Mouse (Mus musculus): ENCODE results near the gene Lexm. TPM values are rescaled to one million over a fixed set of nuclear protein-coding genes. Genes with fewer than 3 reads are reported as not detected.

Gene Lexm
- total and polyA plus RNA-seq, 2 experiments from 2014 or later, result not detected

DNA sequence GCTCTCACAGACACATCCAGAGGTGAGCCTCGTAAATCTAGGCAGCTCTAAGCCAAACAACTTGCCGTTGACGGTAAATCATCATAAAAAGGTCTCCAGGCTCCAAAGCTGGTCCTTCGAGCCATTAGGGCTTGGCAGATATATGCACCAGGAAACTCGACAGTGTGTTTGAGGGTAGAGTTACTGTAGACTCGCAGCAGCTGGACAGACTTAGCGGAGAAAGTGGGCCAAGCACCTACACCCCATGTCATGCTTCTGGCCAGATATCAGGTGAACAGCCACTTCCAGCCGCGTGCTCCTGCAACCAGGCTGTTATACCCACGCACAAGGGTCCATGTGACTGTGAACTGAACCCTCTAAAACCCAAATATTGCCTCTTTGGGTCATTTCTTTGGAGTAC is 38.6 kb upstream of the Lexm start:
- ATAC-seq (ENCODE audit: insufficient read depth, low read depth) (no peak), DNase-seq (ENCODE audit: low spot score) (no peak)
- Histone ChIP-seq H3K4me2 (ENCODE audit: low read depth, low read length) (no peak overlapping the region), H3K4me3 (ENCODE audit: low read depth, low read length) (no peak overlapping the region), H3K27me3 (ENCODE audit: control insufficient read depth, insufficient read depth, low read length) (no peaks in the 10 kb centered on the region), H3K36me3 (replicated peaks; ENCODE audit: control insufficient read depth, insufficient read depth, low read length) (peaks cover 24% of the 10 kb centered on the region), H3K27ac (ENCODE audit: low read depth) (no peak overlapping the region), H3K4me1 (ENCODE audit: control insufficient read depth, insufficient read depth) (peaks cover 8% of the 10 kb centered on the region), H3K9ac (replicated peaks; ENCODE audit: low read depth, low read length) (no peak overlapping the region), H3K9me3 (replicated peaks; ENCODE audit: control insufficient read depth, low read length) (no peaks in the 10 kb centered on the region)
- TF ChIP-seq CTCF (IDR thresholded peaks at IDR 0.05; ENCODE audit: low read depth) (no peak), EP300 (IDR thresholded peaks at IDR 0.05; ENCODE audit: low read depth) (no peak)
- 86% methylated on average over 10 of the region's 10 CpGs for WGBS

DNA sequence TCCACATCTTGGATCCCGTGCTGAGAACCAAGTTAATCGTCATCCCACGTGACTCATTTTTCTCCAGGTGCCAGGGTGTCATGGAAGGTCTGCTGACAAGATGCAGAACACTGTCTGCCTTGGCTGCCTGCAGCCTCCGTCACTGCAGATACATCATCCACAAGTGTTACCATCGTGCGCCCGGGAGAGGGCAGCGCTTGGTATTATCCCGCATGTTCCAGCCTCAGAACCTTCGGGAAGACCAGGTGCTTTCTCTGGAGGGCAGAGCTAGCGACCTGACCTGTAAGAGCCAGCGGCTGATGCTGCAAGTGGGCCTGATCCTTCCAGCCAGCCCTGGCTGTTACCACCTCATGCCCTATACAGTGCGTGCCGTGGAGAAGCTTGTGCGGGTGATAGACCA is 36.0 kb upstream of the Lexm start:
- peaks cover 10% of the 10 kb centered on the region; the same call in 1 of the 2 replicates for H3K27me3 ChIP-seq (ENCODE audit: control insufficient read depth, insufficient read depth, low read length)
- no peak overlapping the region for H3K4me2 ChIP-seq (ENCODE audit: low read depth, low read length)
- H3K9me3 ChIP-seq (replicated peaks; ENCODE audit: control insufficient read depth, low read length), result no peaks in the 10 kb centered on the region
- H3K4me3 ChIP-seq (ENCODE audit: low read depth, low read length), result no peak overlapping the region
- no peak for ATAC-seq (ENCODE audit: insufficient read depth, low read depth)
- H3K4me1 ChIP-seq (ENCODE audit: control insufficient read depth, insufficient read depth), result peaks cover 8% of the 10 kb centered on the region
- no peak overlapping the region for H3K9ac ChIP-seq (replicated peaks; ENCODE audit: low read depth, low read length)
- H3K36me3 ChIP-seq (replicated peaks; ENCODE audit: control insufficient read depth, insufficient read depth, low read length), result peaks cover 8% of the 10 kb centered on the region; the same call in 1 of the 2 replicates
- TF ChIP-seq EP300 (IDR thresholded peaks at IDR 0.05; ENCODE audit: low read depth) (no peak), CTCF (IDR thresholded peaks at IDR 0.05; ENCODE audit: low read depth) (no peak)
- 82% methylated on average over 15 of the region's 15 CpGs for WGBS
- DNase-seq (ENCODE audit: low spot score), result no peak
- no peak overlapping the region for H3K27ac ChIP-seq (ENCODE audit: low read depth)

- H3K9ac ChIP-seq (replicated peaks; ENCODE audit: low read depth, low read length), result no peak overlapping the region
- H3K27ac ChIP-seq (ENCODE audit: low read depth), result no peak overlapping the region
- peaks cover 14% of the 10 kb centered on the region; the same call in 1 of the 2 replicates for H3K27me3 ChIP-seq (ENCODE audit: control insufficient read depth, insufficient read depth, low read length)
- H3K9me3 ChIP-seq (replicated peaks; ENCODE audit: control insufficient read depth, low read length), result no peaks in the 10 kb centered on the region
- no peak overlapping the region for H3K4me2 ChIP-seq (ENCODE audit: low read depth, low read length)
- 86% methylated on average over 3 of the region's 3 CpGs for WGBS
- peaks cover 5% of the 10 kb centered on the region; the same call in 1 of the 2 replicates for H3K36me3 ChIP-seq (replicated peaks; ENCODE audit: control insufficient read depth, insufficient read depth, low read length)
- ATAC-seq (ENCODE audit: insufficient read depth, low read depth), result no peak
- DNase-seq (ENCODE audit: low spot score), result no peak
- H3K4me1 ChIP-seq (ENCODE audit: control insufficient read depth, insufficient read depth), result peaks cover 8% of the 10 kb centered on the region
- no peak overlapping the region for H3K4me3 ChIP-seq (ENCODE audit: low read depth, low read length)
- TF ChIP-seq EP300 (IDR thresholded peaks at IDR 0.05; ENCODE audit: low read depth) (no peak), CTCF (IDR thresholded peaks at IDR 0.05; ENCODE audit: low read depth) (no peak)
These were observed 35.5 kb upstream of the Lexm start for GRCm38 (mm10) chr4:106652546-106652945.

DNA sequence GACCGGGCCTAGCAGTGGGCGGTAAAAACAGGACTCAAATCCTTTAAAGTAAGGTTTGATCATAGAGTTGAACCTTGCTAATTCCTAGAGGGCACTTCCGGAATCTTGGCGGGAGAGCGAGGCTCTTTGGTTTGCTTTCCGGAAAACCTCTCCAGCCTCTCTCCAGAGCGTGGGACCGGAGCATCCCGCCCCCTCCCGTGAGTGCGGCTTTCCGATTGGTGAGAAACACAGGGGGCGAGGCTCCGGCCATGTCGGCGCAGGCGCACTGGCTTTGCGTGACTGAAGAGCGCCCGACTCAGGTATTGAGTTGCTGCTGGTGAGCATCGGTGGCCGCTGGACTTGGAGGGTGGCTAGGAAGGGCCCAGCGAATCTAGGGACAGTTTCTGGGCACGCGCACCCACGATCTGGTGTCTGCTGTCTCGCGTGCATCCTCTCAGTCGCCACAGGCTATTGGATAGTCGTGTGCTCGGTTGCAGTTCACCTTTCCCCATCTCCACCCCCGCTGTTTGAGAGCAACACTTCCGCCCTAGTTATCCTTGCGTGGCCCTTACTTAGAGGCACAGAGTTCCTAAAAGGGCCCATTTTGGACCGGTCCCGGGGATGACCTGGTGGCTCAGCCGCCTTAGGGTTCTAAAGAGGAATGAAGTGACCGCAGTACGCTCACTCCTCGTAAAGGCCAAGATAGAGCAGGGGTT is 33.9 kb upstream of the Lexm start, which contains the start of gene Pars2:
Gene Pars2, plus strand, starts transcription at position 237 of the 695 bp plus-strand sequence.
- peaks cover 14% of the 10 kb centered on the region; the same call in 1 of the 2 replicates for H3K27me3 ChIP-seq (ENCODE audit: control insufficient read depth, insufficient read depth, low read length)
- DNase-seq (ENCODE audit: low spot score) (peak; percentile 96), ATAC-seq (ENCODE audit: insufficient read depth, low read depth) (peak; percentile 99)
- peak within 1 kb of the TSS; percentile 86 for H3K4me2 ChIP-seq (ENCODE audit: low read depth, low read length)
- peak within 1 kb of the TSS; percentile 59 for H3K9ac ChIP-seq (replicated peaks; ENCODE audit: low read depth, low read length)
- peak within 1 kb of the TSS; percentile 14; the same call in 1 of the 2 replicates for H3K27ac ChIP-seq (ENCODE audit: low read depth)
- H3K9me3 ChIP-seq (replicated peaks; ENCODE audit: control insufficient read depth, low read length), result no peaks in the 10 kb centered on the region
- peaks cover 8% of the 10 kb centered on the region for H3K4me1 ChIP-seq (ENCODE audit: control insufficient read depth, insufficient read depth)
- 3% methylated on average over 40 of the region's 40 CpGs for WGBS
- H3K4me3 ChIP-seq (ENCODE audit: low read depth, low read length), result peak within 1 kb of the TSS; percentile 66
- no peak for TF ChIP-seq CTCF (IDR thresholded peaks at IDR 0.05; ENCODE audit: low read depth)
- H3K36me3 ChIP-seq (replicated peaks; ENCODE audit: control insufficient read depth, insufficient read depth, low read length), result no peaks in the 10 kb centered on the region; the same call in 1 of the 2 replicates

GRCm38 (mm10) chr4:106647137-106647536 is 30.1 kb upstream of the Lexm start:
- ATAC-seq (ENCODE audit: insufficient read depth, low read depth), result no peak
- H3K4me2 ChIP-seq (ENCODE audit: low read depth, low read length), result no peak overlapping the region
- H3K9ac ChIP-seq (replicated peaks; ENCODE audit: low read depth, low read length), result no peak overlapping the region
- H3K27ac ChIP-seq (ENCODE audit: low read depth), result peak overlapping the region; percentile 64; the same call in 1 of the 2 replicates
- no peaks in the 10 kb centered on the region for H3K9me3 ChIP-seq (replicated peaks; ENCODE audit: control insufficient read depth, low read length)
- TF ChIP-seq CTCF (IDR thresholded peaks at IDR 0.05; ENCODE audit: low read depth), result no peak
- no peak for TF ChIP-seq EP300 (IDR thresholded peaks at IDR 0.05; ENCODE audit: low read depth)
- WGBS, result 80% methylated on average over 6 of the region's 6 CpGs
- no peak overlapping the region for H3K4me3 ChIP-seq (ENCODE audit: low read depth, low read length)
- H3K36me3 ChIP-seq (replicated peaks; ENCODE audit: control insufficient read depth, insufficient read depth, low read length), result no peaks in the 10 kb centered on the region
- no peak for DNase-seq (ENCODE audit: low spot score)
- peaks cover 14% of the 10 kb centered on the region; the same call in 1 of the 2 replicates for H3K27me3 ChIP-seq (ENCODE audit: control insufficient read depth, insufficient read depth, low read length)
- peaks cover 8% of the 10 kb centered on the region for H3K4me1 ChIP-seq (ENCODE audit: control insufficient read depth, insufficient read depth)

All from heart, postnatal 0 days (tissue).